Mouse (Mus musculus) cerebellum, postnatal 36 days (tissue): ENCODE data around the gene Surf2.
"Not testable (repeated sequence)": the region's sequence is repeated elsewhere in the genome, so short reads cannot be mapped to it uniquely, and the experiment has no call there.

ENCODE experiments used
- DNase-seq, 2 experiments: peaks; one replicate each; pipeline ENCODE4 v3.0.0; 2021 to 2022; ENCODE audit warnings: mixed read lengths in 2 of 2

Surf2 gene

DNA sequence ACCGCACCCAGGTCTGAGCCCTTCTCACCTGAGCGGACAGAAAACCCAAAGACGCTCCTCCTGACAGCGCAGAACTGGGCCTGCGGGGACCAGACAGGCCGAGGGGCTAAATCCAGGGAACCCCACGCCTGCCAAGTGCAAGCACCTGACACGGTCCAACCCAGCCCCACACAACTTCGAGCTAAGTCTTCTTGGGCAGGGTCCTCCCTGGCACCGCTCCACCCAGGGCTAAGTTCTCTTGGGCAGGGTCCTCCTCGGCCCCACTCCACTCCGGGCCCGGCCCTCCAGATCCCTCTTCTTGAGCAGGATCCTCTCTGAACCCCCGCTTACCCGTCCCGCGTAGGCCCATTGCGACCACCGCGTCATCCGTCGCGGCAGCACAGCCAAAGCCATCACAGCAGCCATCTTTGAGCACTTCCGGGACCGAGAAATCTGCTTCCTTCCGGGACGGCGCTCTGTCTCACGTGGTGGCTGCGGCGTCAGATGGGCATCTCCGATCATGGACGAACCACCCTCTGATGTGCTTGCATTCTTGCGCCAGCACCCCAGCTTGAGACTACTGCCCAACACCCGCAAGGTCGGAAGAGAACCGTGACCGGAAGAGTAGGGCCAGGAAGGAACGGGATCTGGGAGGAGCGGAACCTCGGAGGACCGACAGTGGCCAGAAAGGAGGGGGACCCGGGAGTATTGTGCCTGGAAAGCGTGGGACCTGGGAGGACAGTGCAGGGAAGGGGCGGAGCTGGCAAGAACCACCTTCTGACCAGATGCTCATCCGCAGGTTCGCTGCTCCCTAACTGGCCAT is at the start of gene Surf2, which contains the start of gene Surf1:
Gene Surf2 (plus strand): TSS at position 441 of the 802 bp plus-strand sequence.
Gene Surf1 (minus strand): TSS at position 604 of the 802 bp plus-strand sequence.
- DNase-seq = peak; percentile 81 to 83

- no peak for DNase-seq
These were observed 45.5 kb upstream of the Surf2 start for GRCm38 (mm10) chr2:26870666-26871065.

GRCm38 (mm10) chr2:26878571-26878970 is 37.6 kb upstream of the Surf2 start:
- no peak for DNase-seq

GRCm38 (mm10) chr2:26885541-26885940 is 30.6 kb upstream of the Surf2 start:
- DNase-seq = not testable (repeated sequence)

GRCm38 (mm10) chr2:26886170-26886569 is 30.0 kb upstream of the Surf2 start:
- not testable (repeated sequence) for DNase-seq

DNA sequence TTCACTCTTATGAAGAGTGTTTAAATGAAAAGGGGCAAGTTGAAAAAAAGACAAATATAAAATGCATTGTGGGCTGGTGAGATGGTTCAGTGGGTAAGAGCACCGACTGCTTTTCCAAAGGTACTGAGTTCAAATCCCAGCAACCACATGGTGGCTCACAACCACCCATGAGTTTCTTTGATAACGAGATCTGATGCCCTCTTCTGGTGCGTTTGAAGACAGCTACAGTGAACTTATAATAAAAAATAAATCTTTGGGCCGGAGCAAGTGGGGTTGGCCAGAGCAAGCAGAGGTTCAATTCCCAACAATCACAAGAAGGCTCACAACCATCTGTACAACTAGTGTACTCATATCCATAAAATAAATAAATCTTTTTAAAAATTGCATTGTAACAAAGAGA is 20.3 kb upstream of the Surf2 start:
- no peak for DNase-seq

- DNase-seq = no peak
These were observed 15.4 kb upstream of the Surf2 start for GRCm38 (mm10) chr2:26900731-26901130.

- DNase-seq = no peak
These were observed 14.2 kb upstream of the Surf2 start for GRCm38 (mm10) chr2:26901834-26902400.

DNA sequence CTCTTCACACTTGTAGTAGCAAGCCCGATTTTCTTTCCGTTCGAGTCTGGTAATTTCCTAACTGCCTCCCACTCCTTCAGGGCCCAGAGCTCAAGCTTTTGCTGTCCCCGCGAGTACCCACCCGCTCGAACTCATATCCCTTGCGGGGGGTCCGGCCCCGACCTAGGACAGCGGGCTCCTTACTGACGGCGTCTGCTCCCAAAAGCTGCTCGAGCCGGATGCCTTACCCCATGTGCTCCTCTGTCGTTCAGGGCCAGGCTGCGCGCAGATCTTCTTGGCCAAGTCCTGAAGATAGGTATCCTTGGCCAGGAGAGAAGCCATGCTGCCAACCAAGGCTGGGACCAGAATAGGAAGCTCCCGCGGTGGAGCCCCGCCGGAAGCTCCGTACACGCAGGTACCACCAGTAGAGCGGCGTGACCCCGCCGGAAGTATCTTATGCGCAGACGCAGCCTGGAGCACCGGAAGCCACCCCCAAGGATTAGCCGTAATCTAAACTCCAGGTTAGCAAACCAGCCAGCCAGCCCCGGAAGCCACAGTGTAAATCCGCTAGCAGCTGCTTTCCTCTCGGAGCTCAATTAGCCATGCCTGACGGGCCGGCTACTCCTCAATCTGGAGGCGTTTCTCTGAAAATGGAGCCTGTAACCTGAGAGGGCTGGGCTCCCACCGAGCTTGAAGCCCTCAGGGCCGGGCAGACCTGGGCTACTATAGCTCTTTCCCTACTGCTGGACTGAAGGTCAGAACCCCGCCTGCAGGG is 13.5 kb upstream of the Surf2 start, which contains the start of gene Surf6:
Gene Surf6 (minus strand): TSS at position 413 of the 754 bp plus-strand sequence.
- DNase-seq = peak; percentile 95 to 97

DNA sequence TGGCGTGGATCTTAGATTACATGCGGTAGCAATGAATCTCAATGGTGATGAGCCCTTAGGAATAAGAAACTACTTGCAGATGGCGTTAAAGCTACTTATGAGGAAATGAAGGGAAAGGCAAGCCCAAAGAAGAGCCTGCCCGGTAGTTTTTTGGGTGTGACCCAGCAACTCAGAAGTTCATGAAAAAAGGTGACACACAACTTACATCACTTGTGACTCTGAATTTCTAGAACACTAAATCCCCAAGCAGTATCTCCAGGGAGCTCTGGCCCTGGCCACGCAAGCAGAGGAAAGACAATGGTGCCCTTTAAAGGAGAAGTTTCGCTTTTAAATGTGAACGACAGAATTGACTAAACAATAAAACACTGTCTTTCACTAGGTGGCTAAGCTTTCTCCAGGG is 12.9 kb upstream of the Surf2 start:
- no peak for DNase-seq

DNA sequence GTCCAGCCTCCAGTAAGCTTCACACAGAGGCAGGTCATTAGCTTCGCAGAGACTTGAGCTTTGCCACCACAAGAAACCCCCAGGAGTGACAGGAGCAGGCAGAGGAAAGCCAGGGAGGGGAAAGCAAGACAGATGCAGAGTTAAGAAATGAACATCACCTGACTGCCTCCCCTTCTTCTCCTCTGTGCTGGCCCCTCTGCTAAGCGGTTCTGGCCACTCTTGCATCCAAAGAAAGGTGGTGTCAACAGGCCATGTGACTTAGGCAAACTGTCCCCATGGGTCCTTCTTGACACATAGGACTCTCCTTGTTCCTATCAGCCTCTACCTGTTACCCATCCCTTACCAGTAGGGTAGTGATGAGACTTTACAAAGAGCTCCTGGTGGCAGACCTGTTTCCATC is 10.2 kb upstream of the Surf2 start:
- no peak for DNase-seq

- no peak for DNase-seq
These were observed 9.7 kb upstream of the Surf2 start for GRCm38 (mm10) chr2:26906431-26906830.

- no peak for DNase-seq
These were observed 9.1 kb upstream of the Surf2 start for GRCm38 (mm10) chr2:26907109-26907508.

DNA sequence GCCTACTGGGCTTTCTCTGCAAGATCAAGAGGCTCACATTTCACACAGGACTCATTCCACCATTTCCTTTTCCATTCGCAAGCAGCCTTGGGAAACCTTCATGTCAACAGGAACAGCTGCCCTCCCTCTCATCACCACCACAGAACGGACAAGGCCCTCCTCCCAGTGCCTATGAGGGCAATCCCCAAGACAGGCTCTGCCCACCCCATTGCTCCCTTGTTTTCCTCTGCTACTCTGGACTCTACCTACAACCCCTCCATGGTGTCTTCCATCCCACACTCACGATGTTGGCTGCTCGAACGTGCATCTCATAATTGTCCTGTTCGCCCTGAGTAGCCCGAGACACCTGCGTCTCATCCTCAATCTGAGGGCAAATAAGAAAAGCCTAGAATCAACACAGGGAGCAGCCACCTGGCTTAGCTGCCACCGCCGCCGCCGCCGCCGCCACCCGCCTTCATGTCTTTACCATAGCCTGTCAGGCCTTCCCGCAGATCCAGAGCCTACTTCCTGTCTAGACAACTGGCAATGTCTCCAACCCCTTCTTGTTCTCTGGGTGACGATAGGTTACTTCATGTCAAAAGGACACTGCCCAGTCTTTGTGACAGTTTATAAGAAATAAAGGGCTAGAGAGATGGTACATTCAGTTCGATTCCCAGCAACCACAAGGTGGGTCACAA is 7.3 kb upstream of the Surf2 start:
- no peak for DNase-seq

DNA sequence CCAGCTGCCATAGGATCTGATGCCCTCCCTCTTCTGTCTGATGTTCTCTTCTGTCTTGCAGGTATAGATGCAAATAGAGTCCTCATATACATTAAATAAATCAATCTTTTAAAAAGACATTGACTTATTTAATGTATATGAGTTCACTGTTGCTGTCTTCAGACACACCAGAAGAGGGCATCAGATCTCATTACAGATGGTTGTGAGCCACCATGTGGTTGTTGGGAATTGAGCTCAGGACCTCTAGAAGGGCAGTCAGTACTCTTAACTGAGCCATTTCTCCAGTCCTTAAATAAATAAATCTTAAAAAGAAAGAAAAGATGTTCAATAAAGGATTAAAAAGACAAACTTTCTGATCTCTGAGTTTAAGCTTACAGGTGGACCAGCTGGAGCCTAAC is 6.8 kb upstream of the Surf2 start:
- DNase-seq = no peak

GRCm38 (mm10) chr2:26910124-26910993 is 5.8 kb upstream of the Surf2 start, which contains the start of the genes Med22 and Rpl7a:
Gene Med22, minus strand, starts transcription at chr2:26910677.
Gene Rpl7a, plus strand, starts transcription at chr2:26910764.
- peak; percentile 100 for DNase-seq

- peak in 1 of 2 experiments; percentile 50 for DNase-seq
These were observed 5.0 kb upstream of the Surf2 start for GRCm38 (mm10) chr2:26910994-26911765.

- DNase-seq = no peak
These were observed 3.9 kb upstream of the Surf2 start for GRCm38 (mm10) chr2:26912253-26912770.

DNA sequence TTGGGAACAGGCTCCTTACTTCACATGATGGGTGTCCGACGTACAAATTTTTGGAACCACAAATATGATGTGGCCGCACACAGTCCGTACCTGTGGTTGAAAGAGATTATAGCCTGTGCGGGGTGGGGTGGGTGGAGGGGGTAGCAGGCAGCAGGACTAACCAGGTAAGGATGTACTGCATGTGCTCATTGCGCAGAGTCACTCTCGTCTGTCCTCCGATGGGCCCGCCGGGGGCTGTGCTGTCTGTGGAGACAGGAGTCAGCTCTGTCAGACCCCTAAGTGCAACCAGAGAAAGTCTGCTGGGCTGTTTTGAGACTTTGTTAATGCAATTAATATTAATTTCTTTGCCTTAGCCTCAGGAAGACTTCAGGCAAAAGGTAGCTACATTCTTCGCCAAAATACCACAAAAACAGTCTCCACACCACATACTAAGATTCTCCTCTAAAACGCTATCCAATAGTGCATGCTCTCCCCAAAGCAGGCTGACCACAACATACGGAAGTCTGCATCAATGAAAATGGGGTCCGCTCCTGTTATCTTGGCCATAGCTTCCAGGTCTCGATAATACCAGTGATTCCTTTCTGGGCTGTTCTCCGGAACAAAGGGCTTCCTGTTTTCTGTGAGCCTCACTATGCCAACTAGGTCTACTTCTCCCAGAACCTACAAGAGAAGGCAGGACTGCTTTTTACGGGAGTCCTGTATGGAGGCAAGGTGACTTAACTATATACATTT is 2.6 kb upstream of the Surf2 start:
- no peak for DNase-seq
